Mouse (Mus musculus): ENCODE measurements at regions not wholly inside any gene's neighbourhood (a gene's known extent, or its start where the extent isn't known, plus 50 kb on each side); places are given as distances from the start of the nearest gene placed in this dataset.

GRCm38 (mm10) chr1:128767991-128768390 lies 175.9 kb upstream of the Cxcr4 start:
- no peak for TF ChIP-seq EP300 (IDR thresholded peaks at IDR 0.05; ENCODE audit: low read depth)
- TF ChIP-seq CTCF (IDR thresholded peaks at IDR 0.05; ENCODE audit: low read depth): no peak
